Mouse (Mus musculus) duodenum, adult 2 months (tissue): ENCODE measurements around the gene Cd36. TPM values are rescaled to one million over a fixed set of nuclear protein-coding genes. Genes with fewer than 3 reads are reported as not detected.

ENCODE experiments used
- polyA plus RNA-seq: library from polyadenylated mRNA; depleted of rRNA; stranded (reverse); fragments of >200 nt; gene quantifications from 2 replicates; pipeline ENCODE4 v1.2.3, GENCODE M21; 2012; ENCODE audit warnings: low replicate concordance; rRNA removed

Cd36 gene
- polyA plus RNA-seq, result 0.68 and 2.1 TPM in 2 replicates

GRCm38 (mm10) chr5:17888598-17888997 lies at the start of gene Cd36:
Cd36 (minus strand) TSS chr5:17888801.

Other genes starting within 250 kb of the Cd36 start
- gene Gnat3, start 73.7 kb upstream of the Cd36 start, polyA plus RNA-seq, result not detected in 2 replicates